9 mouse cellular contexts compared by ENCODE assay signal in the genomic region with DNA sequence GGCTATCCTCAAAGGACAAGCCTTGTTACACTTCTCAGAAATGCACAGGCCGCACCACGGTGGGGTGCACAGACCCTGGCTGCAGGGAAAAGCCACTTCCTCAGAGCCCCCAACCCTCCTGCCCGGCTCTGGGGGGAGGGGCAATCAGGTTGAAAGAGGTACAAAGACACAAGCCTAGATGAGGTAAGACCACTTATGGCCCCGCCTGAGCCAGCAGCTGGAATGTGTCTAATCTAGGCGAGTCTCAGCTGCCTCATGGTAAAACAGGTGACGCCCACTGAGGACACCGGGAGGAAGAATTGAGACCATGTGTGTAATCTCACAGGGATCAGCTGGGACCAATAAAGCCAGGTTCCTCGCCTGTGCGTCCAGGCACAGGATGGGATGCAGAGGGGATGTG. TPM values are rescaled to one million over a fixed set of nuclear protein-coding genes. Genes with fewer than 3 reads are reported as not detected.
DNase-seq lines count a peak whose midpoint lies in the region; ATAC-seq lines count a peak whose summit lies in the region.
"Had no signal": no experiment of that assay in that cellular context is flagged by ENCODE, and none has a peak within 500 bp of the region (broad histone marks: within the 10 kb centered on the region; RNA-seq: fewer than 3 reads in every experiment).

No protein-coding gene starts in this region.

- no peak for ATAC-seq in forebrain, embryonic 14.5 days
- ATAC-seq in kidney, embryonic 14.5 days (ENCODE audit: low FRiP score, low TSS enrichment) = 0 out of 2 replicates have a peak, but pooled peaks have one; percentile 4
- no peak for ATAC-seq in limb, embryonic 15.5 days (ENCODE audit: insufficient number of reproducible peaks, low FRiP score, low TSS enrichment, low read depth)
- ATAC-seq in megakaryocyte progenitor cell, adult 5-6 weeks (replicated peaks; ENCODE audit: poor library complexity) = no peak

- H3K27me3 ChIP-seq in forebrain, embryonic 10.5 days (ENCODE audit: poor library complexity, severe bottlenecking) = no peaks in the 10 kb centered on the region
- H3K27me3 ChIP-seq in forebrain, embryonic 14.5 days (replicated peaks; ENCODE audit: control insufficient read depth, insufficient read depth, low read length) = no peaks in the 10 kb centered on the region
- no peaks in the 10 kb centered on the region for H3K27me3 ChIP-seq in kidney, embryonic 14.5 days (ENCODE audit: control insufficient read depth, insufficient read depth, low read length)
- H3K27me3 ChIP-seq in limb, embryonic 15.5 days = no peaks in the 10 kb centered on the region

- H3K4me1 ChIP-seq in forebrain, embryonic 10.5 days = peaks cover 76% of the 10 kb centered on the region
- peaks cover 36% of the 10 kb centered on the region for H3K4me1 ChIP-seq in forebrain, embryonic 14.5 days (ENCODE audit: control insufficient read depth, insufficient read depth, low read length)
- H3K4me1 ChIP-seq in kidney, embryonic 14.5 days (ENCODE audit: control insufficient read depth, insufficient read depth, low read length) = peaks cover 65% of the 10 kb centered on the region
- H3K4me1 ChIP-seq in limb, embryonic 15.5 days = peaks cover 66% of the 10 kb centered on the region

- H3K36me3 ChIP-seq in forebrain, embryonic 10.5 days (replicated peaks) = no peaks in the 10 kb centered on the region; the same call in 1 of the 2 replicates
- no peaks in the 10 kb centered on the region for H3K36me3 ChIP-seq in forebrain, embryonic 14.5 days (ENCODE audit: control insufficient read depth, insufficient read depth, low read length)
- no peaks in the 10 kb centered on the region for H3K36me3 ChIP-seq in kidney, embryonic 14.5 days (ENCODE audit: control insufficient read depth, insufficient read depth, low read length)
- H3K36me3 ChIP-seq in limb, embryonic 15.5 days = no peaks in the 10 kb centered on the region

- H3K4me3 ChIP-seq in forebrain, embryonic 10.5 days = no peak overlapping the region
- no peak overlapping the region for H3K4me3 ChIP-seq in forebrain, embryonic 14.5 days (ENCODE audit: low read depth, low read length)
- H3K4me3 ChIP-seq in kidney, embryonic 14.5 days (ENCODE audit: low read length) = no peak overlapping the region
- H3K4me3 ChIP-seq in limb, embryonic 15.5 days = no peak overlapping the region

- no peak overlapping the region for H3K4me2 ChIP-seq in forebrain, embryonic 14.5 days (ENCODE audit: low read length)
- no peak overlapping the region for H3K4me2 ChIP-seq in kidney, embryonic 14.5 days (replicated peaks; ENCODE audit: low read depth, low read length)
- no peak overlapping the region for H3K4me2 ChIP-seq in limb, embryonic 15.5 days

- H3K27ac ChIP-seq in forebrain, embryonic 10.5 days = peak overlapping the region; percentile 40
- no peak overlapping the region for H3K27ac ChIP-seq in forebrain, embryonic 14.5 days (ENCODE audit: low read depth, low read length)
- H3K27ac ChIP-seq in kidney, embryonic 14.5 days (ENCODE audit: low read depth, low read length) = peak overlapping the region; percentile 59; the same call in 1 of the 2 replicates
- peak overlapping the region; percentile 19; the same call in 1 of the 2 replicates for H3K27ac ChIP-seq in limb, embryonic 15.5 days

- no peak overlapping the region for H3K9ac ChIP-seq in forebrain, embryonic 14.5 days (ENCODE audit: low read length)
- no peak overlapping the region for H3K9ac ChIP-seq in kidney, embryonic 14.5 days (ENCODE audit: low read depth, low read length)
- H3K9ac ChIP-seq in limb, embryonic 15.5 days = no peak overlapping the region

- WGBS in forebrain, embryonic 10.5 days = 56% methylated on average over 9 of the region's 9 CpGs
- WGBS in forebrain, embryonic 14.5 days = 63% methylated on average over 9 of the region's 9 CpGs
- WGBS in kidney, embryonic 14.5 days = 31% methylated on average over 9 of the region's 9 CpGs
- 27% methylated on average over 9 of the region's 9 CpGs for WGBS in limb, embryonic 15.5 days

- H3K9me3 ChIP-seq in forebrain, embryonic 10.5 days = no peaks in the 10 kb centered on the region
- no peaks in the 10 kb centered on the region for H3K9me3 ChIP-seq in forebrain, embryonic 14.5 days (replicated peaks; ENCODE audit: control insufficient read depth, low read length)
- no peaks in the 10 kb centered on the region for H3K9me3 ChIP-seq in kidney, embryonic 14.5 days (ENCODE audit: control insufficient read depth, low read length)
- no peaks in the 10 kb centered on the region for H3K9me3 ChIP-seq in limb, embryonic 15.5 days

- DNase-seq in forebrain, embryonic 10.5 days (ENCODE audit: extremely low spot score, low spot score) = peak; percentile 39
- no peak for DNase-seq in forebrain, embryonic 14.5 days (ENCODE audit: low spot score)
- DNase-seq in kidney, adult 8-10 months = no peak
- peak; percentile 68 for DNase-seq in embryo, embryonic 11 days
- no peak for DNase-seq in adrenal gland, postnatal 36 days
- DNase-seq: cerebellum, adult 2 months had no signal

RNA-seq across cellular contexts. Expression of gene Shb, which starts 25.2 kb away (rescaled TPM):
- 2.8 and 3.0 TPM in 2 replicates for polyA plus RNA-seq in forebrain, embryonic 10.5 days (2016; fragmentation: Nextera tagmentation; extraction: Ambion mirVana)
- 14.1 and 14.5 TPM in 2 replicates for polyA plus RNA-seq in forebrain, embryonic 14.5 days (2014; fragmentation: Nextera tagmentation; extraction: Ambion mirVana)
- polyA plus RNA-seq in kidney, embryonic 14.5 days (2014; fragmentation: Nextera tagmentation; extraction: Ambion mirVana) = 6.0 and 6.1 TPM in 2 replicates
- polyA plus RNA-seq in limb, embryonic 15.5 days (2015; fragmentation: Nextera tagmentation; extraction: Ambion mirVana) = 6.8 and 9.6 TPM in 2 replicates
- total RNA-seq in megakaryocyte progenitor cell, adult 5-6 weeks (2015) = 1.5 TPM in 2 replicates
- 2.0 and 2.8 TPM in 2 replicates for total RNA-seq in megakaryocyte progenitor cell, adult 5-6 weeks (2017)
- 100 to 1,000 TPM in 1 of 2 experiments, 10 to 100 TPM in 1; 51.4 to 110 TPM for total RNA-seq in adrenal gland, postnatal 36 days (2021)

Comparison
In these comparisons a context has a peak if more than half of its experiments do, and no peak if none do; other contexts are left out.
1. DNase-seq: peak in forebrain, embryonic 10.5 days (single experiment) and embryo, embryonic 11 days (single experiment); none in forebrain, embryonic 14.5 days (single experiment), kidney, adult 8-10 months (0 of 2) and adrenal gland, postnatal 36 days (0 of 2).